Mouse (Mus musculus) gonadal fat pad, adult 2 months (tissue): ENCODE measurements around the gene Tars2. TPM values are rescaled to one million over a fixed set of nuclear protein-coding genes. Genes with fewer than 3 reads are reported as not detected.
"Not testable (repeated sequence)": the region's sequence is repeated elsewhere in the genome, so short reads cannot be mapped to it uniquely, and the experiment has no call there.

Source experiments
- DNase-seq: peaks from one replicate; pipeline ENCODE4 v3.0.0-alpha.2; 2012; ENCODE audit warnings: low read depth
- polyA plus RNA-seq: library from polyadenylated mRNA; depleted of rRNA; stranded (reverse); fragments of >200 nt; gene quantifications from 2 replicates; pipeline ENCODE4 v1.2.3, GENCODE M21; 2012; rRNA removed

Gene Tars2
- polyA plus RNA-seq, 1 experiment, result 31.4 TPM

DNA sequence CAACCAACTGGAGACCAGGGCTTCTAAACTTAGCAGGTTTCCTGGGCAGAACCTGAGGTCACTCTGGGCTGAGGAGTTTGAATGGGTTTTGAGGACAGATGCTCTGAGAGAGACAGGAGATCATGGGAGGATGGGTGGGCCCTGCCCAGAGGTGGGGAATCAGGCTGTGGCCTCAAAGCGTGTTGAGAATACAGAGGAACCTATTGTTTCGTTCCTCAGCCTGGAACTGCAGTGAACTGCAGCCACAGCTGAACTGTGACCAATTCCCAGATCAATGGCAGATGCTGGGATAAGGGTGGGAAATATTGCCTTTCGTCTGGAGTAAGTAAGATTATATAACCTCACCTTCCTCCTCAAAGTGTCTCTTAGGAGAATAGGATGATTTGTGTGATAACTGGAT lies 64.2 kb downstream of the Tars2 start:
- no peak for DNase-seq

DNA sequence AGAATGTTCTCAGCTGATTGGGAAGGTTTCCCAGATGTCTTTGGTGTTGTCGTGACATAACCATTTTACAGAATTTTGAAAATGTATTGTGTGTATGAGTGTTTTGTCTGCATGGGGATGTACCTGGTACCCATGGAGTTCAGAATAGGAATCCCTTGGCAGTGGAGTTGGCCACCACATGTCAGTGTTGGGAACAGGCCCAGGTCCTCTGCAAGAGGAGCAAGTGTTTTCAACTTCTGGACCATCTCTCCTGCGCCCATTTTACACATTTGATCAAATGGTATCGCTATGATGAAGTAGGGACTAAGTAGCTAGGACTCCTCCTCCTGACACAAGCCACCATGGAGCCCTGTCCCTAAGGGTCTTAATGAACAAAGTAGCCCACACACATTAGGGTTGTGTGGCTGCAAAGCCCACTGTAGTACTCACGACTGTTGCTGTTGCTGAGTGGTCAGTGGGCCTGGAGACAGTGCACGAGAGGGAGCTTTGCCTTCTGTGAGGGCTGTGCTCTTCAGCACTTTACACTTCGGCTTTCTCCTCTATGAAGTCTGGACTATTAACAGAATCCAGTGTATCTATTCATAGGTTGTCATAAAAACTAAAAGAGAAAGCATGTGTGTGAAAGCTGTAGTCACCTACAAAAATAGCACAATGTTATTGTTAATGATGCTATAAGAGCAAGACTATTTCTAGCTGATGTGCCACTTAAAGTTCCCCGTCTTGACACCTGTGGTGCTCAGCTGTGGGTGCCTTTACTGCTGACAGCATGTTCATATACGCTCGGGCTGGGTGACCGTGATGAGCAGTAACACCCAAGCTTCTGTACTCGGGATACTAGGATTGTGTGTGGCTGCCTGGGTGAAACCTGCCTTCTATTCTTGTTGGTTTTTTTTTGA lies 65.0 kb downstream of the Tars2 start:
- DNase-seq, result no peak

DNA sequence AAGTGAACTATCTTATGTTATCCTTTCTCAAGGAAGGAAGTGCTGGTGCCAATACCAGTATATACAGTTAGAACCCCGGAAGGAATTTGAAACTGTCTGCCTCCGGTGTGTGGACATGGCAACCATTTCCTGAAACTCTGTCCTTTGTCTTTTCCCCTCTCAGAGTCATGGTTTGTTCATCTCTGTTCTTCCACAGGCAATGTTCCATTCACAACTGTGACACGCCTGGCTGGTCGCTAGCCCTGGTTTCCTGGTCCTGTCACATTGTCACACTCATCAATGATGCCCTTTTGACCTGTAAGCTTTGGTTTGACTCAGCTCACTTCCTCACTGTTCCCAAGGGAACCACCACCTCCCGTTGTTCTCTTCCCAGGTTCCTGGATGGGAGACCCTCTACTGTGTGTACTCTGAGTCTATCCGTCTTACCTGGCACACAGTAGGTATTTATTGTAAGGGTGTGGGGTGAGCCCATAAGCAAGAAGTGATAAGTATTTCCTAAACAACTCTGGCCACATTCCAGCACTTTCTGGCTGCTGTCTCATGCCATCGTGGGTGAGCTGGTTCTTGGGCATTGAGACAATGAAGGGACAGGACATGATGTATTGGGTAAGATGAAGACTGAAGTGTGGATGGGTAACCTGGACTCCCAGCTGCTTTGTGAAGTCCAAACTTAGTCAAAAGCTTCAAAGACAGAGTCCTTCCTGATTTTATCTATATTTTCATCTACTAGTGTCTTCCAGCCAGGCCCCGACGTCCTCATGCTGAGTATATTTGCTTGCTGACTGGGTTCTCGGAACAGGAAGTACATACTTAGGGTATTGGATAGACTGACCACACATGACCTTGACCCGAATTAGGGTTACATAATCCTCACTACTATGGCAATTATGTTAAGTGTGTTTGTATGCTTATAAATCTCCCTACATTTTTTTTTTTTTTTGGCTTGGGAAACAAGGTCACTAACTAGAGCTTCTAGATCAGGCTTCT lies 65.9 kb downstream of the Tars2 start:
- no peak for DNase-seq

DNA sequence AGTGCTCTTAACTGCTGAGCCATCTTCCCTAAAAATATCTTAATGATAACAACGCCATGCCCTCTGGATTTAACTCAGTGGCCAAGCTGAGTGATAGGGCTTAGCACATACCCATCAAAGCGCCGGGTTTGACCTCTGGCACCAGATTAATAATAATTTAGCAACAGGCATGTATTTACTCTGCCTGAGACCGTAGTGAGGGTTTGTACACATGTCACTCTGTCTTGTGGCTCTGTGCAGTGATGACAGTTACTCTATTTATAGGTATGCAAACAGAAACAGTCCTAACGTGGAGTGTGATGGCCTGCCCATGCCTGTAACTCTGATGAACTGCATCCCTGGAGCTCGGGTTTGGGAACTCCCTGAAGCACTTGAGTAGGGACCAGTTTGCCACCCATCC lies 67.3 kb downstream of the Tars2 start:
- DNase-seq, result no peak

DNA sequence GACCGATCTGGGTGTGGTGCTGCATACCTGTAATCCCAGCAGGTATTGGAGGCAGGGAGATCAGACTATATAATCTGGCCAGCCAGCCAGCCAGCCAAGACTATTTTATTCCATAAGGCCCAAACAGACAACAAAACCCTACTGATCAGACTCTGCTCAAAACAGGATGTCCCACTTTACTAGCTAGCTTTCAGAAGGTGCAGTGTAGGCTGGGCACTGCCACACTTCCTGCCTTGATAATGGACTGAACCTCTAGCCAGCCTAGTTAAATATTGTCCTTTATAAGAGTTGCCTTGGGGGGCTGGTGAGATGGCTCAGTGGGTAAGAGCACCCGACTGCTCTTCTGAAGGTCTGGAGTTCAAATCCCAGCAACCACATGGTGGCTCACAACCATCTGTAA lies 69.5 kb downstream of the Tars2 start:
- not testable (repeated sequence) for DNase-seq

Other genes starting within 250 kb of the Tars2 start
- gene Ctss, start 233.4 kb downstream of the Tars2 start, polyA plus RNA-seq, result 26.2 and 27.6 TPM in 2 replicates
- not detected in 2 replicates for gene Hormad1, start 200.5 kb downstream of the Tars2 start, polyA plus RNA-seq
- gene Golph3l, start 171.3 kb downstream of the Tars2 start, polyA plus RNA-seq, result 11.1 and 12.8 TPM in 2 replicates
- 14.6 and 19.8 TPM in 2 replicates for gene Ensa, start 135.2 kb downstream of the Tars2 start, polyA plus RNA-seq
- gene Mcl1, start 101.4 kb downstream of the Tars2 start, polyA plus RNA-seq, result 27.3 and 42.5 TPM in 2 replicates
- 12.5 and 15.3 TPM in 2 replicates for gene Adamtsl4, start 72.3 kb downstream of the Tars2 start, polyA plus RNA-seq
- gene Ecm1, start 20.6 kb downstream of the Tars2 start, polyA plus RNA-seq, result 504 and 611 TPM in 2 replicates
- 11.1 and 16.2 TPM in 2 replicates for gene Rprd2, start 58.7 kb upstream of the Tars2 start, polyA plus RNA-seq
- 9.9 and 11.6 TPM in 2 replicates for gene Prpf3, start 95.7 kb upstream of the Tars2 start, polyA plus RNA-seq
- 87.1 and 129 TPM in 2 replicates for gene Mrps21, start 111.3 kb upstream of the Tars2 start, polyA plus RNA-seq
- gene Ciart, start 122.0 kb upstream of the Tars2 start, polyA plus RNA-seq, result 8.7 and 9.0 TPM in 2 replicates
- 9.5 and 14.8 TPM in 2 replicates for gene BC028528, start 131.8 kb upstream of the Tars2 start, polyA plus RNA-seq
- 125 and 127 TPM in 2 replicates for gene Aph1a, start 133.8 kb upstream of the Tars2 start, polyA plus RNA-seq
- 12.9 and 14.1 TPM in 2 replicates for gene Car14, start 144.5 kb upstream of the Tars2 start, polyA plus RNA-seq
- 13.1 and 28.1 TPM in 2 replicates for gene Anp32e, start 169.0 kb upstream of the Tars2 start, polyA plus RNA-seq
- gene Plekho1, start 235.8 kb upstream of the Tars2 start, polyA plus RNA-seq, result 36.6 and 46.3 TPM in 2 replicates